Mouse (Mus musculus) spleen, embryonic (tissue): ENCODE data around the gene Hlcs.

Experiments used
- CTCF ChIA-PET: fragments of 350-600 bp; sonication (Branson Sonifier 250); formaldehyde crosslinking; loops from one replicate; lab custom pipeline; 2022; lab: Charles Lee

Hlcs gene

DNA sequence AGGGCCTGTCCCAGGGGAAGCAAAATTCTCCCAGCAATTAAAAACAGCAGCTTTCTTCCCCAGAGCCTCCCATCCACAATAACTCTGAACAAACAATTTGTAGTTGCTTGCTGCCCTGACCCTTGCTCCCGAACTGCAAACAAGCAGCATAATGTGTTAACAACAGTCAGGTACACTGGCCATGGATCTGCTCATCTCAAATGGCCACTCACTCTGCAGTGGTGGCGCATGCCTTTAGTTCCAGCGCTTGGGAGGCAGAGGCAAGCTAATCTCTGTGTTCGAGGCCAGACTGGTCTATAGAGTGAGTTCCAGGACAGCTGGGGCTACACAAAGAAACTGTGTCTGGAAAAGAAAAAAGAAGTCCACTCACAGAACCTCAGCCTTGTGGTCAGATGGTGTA lies 22.2 kb downstream of the Hlcs start:
- CTCF ChIA-PET = interaction anchor here (1.5 kb wide), 1 partner anchor 22 kb away, joined by 6 read pairs; the partner anchor contains the start of gene Hlcs

DNA sequence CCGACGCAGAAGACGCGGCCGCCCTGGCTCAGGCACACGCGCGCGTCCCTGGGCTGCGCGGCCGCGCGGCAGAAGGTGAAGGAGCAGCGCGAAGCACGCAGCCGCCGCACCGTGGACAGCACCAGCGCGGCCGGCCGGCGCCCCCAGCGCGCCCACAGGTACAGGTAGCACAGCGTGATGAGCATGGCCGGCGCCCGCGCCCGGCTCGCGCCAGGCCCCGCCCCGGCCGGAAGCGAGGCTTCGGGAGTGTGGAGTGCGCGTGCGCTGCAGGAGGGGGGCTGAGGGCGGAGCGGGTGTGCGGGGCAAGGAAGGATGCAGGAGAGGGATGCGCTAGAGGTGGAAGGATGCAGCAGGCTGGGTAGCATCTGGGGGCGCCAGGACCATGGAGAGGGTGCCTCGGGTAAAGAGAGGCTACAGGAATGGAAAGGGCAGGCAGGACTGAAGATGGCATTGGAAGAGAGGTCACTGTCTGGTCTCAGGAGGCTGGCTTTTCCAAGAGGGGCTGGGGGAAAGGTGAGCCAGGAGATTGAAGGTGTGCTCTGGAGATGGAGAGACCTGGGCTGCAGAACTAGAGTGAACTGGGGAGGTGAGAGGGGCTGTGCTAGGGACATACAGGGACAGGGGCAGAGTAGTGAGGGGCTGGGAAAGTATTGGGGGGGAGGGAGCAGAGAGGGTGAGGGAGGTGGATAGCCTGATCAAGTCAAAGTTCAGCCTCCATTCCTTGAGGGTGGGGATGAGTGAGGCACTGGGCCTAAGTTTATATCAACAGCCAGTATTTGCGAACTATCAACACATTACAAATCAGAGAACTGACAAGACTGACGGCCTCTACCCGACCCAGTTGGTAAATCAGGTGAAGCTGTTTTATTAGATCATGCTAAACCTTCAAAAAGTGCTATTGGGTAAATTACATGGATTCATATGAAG lies 23.0 kb downstream of the Hlcs start:
- CTCF ChIA-PET = interaction anchor here (1.5 kb wide), 1 partner anchor 23 kb away, joined by 6 read pairs; the partner anchor contains the start of gene Hlcs

DNA sequence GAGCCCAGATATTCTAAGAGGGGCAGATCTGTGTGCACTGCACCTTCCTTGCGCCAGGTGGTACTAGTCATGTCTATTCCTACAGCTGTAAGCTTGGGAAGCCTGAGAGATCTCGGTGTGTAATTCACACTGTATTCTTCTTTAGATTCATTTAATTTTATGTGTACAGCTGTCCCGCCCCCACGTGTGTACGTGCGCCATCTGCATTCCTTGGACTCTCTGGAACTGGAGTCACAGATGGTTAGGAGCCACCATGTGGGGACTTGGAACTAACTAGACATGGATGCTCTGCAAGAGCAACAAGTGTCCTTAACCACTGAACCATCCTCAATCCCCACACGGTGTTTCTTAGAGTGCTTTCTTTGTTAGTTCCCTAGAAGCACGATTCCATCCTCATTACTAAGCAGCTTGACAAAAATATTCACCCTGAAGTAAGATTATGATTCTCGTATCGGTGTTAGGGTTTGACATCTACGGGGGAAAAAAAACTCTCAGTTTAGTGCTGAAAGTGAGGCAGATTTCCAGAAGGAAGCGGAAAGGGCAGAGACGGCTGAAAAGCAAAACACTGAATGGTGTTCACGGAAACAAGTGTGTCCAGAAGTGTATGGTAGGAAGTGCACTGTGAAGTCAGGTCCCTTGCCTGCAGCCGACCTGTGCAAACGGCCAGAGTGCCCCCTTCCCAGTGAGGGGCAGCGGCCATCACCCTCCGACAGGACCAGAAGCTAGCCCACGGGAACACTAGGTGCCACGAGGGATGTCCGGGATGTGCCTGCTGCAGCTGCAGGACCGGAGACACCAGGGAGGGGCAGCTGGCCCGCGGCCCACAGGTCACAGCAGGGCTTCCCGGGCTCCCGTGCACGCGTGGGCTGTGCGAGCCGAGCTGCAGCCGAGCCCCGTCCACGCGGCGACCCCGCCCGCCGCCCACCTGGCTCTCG lies 24.0 kb downstream of the Hlcs start:
- CTCF ChIA-PET = no interaction called here

DNA sequence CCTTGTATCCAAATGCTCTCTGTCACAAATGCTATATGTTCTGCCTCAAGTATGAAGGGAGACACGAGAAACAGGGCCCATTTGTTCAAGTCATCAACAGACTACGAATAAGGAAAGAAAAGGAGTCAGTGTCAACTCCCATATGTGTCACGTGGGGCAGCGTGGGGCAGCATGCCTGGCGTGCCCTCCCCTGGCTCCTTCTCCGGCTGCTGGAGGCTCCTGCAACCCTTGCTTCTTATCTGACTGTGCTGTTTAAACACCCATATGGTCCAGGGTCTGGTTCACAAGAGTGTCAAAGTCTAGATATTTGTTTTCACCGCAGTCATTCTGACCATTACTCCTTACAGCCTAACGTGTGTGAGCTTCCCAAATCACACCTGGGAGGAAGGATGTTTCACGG lies 25.5 kb downstream of the Hlcs start:
- CTCF ChIA-PET = interaction anchor here (0.8 kb wide), 1 partner anchor 19 kb away, joined by 3 read pairs; no protein-coding TSS in a partner anchor

DNA sequence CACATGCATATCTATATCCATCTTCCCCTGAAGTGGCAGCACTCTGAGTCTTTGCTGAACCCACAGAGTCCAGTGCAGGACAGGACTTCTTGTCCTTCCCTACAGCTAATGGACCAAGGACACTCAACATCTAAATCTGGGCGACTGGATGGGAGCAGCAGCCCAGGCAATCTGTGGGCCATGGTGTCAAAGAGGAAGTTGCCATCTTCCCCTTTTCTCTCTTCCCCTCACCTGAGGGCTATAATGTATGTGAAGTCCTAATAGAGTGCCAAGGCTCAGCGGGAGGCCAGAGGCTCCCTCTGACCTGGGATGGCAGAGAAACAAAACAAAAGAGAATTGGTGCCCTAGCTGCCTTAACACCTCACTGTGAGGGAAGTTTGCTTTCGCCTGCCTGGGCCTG lies 29.4 kb downstream of the Hlcs start:
- CTCF ChIA-PET = no interaction called here

DNA sequence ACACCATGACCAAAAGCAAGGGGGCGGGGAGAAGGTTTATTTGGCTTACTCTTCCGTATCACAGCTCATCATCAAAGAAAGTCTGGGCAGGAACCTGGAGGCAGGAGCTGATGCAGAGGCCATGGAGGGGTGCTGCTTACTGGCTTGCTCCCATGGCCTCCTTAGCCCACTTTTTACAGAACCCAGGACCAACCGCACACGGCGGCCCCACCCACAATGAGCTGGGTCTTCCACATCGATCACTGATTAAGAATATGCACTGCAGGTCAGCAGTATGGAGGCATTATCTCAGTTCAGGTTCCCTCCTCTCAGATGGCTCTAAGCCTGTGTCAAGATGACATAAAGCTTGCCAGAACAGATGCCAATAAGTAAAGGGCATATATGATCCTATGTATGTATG lies 42.5 kb downstream of the Hlcs start:
- CTCF ChIA-PET = no interaction called here

DNA sequence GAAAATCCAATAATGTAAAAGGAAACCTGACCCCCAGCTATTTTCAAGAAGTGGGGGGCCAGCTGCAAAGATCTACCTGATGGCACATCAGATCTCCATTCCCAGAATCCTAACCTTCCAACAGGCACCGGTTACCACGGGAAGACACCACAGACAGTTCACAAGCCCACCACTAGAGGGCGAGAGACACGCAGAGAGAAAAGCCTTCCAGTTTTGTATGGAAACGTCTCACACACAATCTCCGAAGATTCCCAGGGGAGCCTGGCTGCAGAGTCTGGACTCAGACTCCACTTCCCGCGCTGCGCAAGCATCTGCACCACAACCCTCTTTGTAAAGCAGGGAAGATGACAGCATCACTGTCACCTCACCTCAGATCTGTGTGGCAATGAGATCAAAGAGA lies 43.7 kb downstream of the Hlcs start:
- CTCF ChIA-PET = interaction anchor here (0.8 kb wide), 1 partner anchor 19 kb away, joined by 3 read pairs; no protein-coding TSS in a partner anchor

DNA sequence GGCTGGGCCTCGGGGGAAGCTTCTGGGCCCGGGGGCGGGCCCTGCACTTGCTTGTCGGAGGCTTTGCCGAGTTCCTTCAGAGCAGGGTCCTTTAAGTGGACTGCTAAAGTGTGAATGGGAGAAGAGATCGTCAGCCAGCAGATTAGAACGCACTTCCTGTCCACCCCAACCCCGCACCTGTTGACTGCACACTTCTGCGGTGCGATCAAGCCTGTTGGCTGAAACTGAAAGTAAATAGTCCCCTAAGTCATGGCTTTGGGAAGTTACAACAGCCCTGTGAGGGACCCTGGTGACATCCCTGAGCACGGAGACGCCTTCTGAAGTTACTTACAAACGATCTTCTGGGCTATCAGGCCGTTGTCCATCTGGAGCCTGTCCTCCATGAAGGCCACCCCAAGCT lies 45.2 kb downstream of the Hlcs start:
- CTCF ChIA-PET = no interaction called here

DNA sequence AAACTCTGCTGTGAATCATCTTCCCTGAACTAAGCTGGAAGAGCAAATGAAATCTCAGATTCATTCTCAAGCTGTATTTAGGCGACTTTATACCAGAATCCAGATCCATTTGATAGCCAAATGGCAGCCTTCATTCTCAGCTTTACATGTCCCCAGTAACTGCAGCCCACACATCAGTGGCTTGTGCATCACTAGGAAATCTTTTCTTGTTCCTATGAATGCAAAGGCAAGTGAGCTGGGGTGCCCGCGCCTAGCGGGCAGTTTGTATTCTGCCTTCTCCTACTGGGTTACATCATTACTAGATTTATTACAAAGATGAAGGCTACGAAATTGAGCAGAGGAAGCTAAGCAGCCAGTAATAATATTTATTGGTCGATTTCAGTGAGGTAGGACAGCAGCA lies 48.8 kb downstream of the Hlcs start:
- CTCF ChIA-PET = no interaction called here

DNA sequence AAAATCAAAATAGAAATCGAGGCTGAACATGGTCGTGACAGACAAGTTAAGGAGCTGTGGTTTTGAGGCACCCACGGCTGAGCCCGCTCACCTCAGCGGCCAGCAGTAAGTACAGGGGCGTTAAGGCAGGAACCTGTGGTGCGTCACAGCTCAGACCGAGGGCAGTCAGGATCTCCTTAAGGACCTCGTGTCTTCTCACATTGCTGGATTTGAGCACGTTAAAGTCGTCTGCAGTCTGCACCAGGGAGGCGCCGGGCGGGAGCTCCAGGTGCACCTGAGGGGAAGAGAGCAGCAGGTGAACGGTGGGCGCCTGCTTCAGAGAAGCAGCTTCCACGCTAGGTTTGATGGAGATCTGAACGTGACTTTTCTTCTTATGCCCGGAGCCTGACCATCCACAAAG lies 50.9 kb downstream of the Hlcs start:
- CTCF ChIA-PET = no interaction called here

DNA sequence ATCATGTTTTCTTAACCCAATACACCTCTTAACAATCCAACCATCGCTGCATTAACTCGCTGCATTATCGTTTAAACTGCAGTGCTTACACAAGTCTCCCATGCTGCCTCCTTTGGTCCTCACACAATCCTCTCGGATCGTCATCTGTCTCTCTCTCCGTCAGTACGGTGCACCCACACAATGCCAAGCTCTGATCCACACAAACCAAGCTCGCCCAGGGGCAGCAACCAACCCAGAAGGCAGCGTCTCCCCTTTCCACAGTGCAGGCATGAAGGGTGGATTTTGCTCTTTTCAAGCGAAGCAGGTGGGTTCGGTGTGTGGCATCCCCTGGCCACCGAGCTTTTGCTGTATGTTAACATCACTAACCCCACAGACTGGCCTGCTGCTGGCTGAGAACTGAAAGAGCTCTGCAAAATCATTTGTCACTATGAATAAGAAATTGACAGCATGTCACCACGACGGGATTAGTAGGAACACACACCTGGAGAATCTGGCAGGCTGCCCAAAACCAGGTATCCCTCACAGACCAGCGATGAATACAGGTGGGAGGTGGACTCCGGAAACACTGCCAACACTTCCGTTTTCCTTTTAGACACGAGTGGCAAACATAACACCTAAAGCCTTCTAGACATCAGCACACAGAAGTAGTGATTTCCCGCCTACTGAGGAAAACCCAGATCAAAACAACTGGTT lies 52.3 kb downstream of the Hlcs start:
- CTCF ChIA-PET = no interaction called here

DNA sequence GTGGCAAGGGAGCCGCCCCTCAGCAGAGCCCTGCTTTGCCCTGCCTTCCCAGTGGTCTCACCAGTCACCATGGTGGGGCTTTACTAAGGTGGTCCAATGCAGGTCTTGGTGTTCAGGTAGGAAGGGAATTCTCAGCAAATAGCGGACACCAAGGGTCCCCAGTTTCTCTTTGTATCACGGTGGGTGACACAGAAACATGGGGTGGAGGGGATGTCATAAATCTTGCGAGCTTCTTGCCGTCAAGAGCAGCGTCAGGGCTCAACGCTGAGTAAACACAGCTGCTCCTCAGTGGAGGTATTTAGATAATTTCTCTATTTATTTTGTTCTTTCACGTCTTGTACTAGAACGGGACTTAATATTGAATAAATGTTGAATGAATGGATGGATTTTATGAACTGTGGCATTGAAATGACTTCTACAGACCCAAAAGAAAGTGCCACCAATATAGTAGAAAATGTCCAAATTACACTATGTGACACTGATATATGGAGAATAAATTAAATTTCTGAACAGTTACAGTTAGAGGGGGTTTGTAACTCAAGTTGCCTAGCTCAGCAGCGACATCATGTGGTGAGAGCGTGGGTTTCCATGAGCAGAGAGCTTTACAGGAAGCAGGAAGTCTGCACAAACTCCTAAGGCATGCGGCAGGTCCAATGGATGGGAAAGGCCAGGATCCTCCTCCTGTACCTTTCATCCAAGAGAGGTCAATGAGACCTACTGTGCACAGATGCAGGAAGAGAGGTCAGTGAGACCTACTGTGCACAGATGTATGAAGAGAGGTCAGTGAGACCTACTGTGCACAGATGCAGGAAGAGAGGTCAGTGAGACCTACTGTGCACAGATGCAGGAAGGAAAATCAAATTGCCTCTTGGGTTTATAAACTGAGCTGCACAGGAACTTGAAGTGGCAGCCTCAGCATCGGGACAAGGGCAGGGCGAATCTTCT lies 54.7 kb downstream of the Hlcs start:
- CTCF ChIA-PET = interaction anchor here (0.6 to 1.2 kb wide), 5 partner anchors 10 to 63 kb away, joined by 3 to 6 read pairs (median 4); no protein-coding TSS in a partner anchor

DNA sequence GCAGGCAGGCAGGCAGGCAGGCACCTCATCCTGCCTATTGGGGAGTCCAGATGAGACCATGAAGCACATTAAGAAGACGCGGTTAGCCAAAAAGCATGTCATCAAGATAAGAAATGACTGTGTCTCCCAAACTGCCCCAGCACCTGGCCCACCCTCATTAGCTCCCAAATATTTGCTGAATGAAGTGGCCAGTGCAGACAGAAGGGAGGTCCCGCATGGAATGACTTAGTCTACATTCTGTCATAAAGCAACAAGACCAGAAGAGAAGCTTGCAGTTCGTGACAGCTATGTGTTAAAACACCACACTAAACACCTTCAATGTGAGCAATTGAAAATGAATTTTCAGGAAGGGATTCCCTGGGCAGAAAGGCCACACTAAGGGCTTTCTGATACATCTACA lies 57.8 kb downstream of the Hlcs start:
- CTCF ChIA-PET = interaction anchor here (0.7 kb wide), 1 partner anchor 326 kb away, joined by 4 read pairs; no protein-coding TSS in a partner anchor

DNA sequence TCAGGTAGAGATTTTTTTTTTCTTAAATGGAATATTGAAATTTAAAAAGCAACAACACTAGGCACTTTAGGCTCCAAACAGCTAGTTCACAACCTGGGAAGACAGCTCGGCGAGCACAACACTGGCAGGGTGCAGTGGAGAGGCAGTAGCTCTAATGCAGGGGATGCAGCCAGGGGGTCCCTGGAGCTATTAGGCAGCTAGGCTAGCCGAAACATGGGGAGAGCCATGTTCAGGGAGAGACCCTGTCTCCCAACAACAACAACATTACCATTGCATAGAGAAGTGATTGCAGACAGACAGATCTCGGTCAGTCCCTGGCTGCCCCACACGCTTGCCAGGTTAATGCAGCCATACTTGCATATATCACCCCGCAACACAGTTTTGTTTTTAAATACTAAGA lies 58.3 kb downstream of the Hlcs start:
- CTCF ChIA-PET = interaction anchor here (0.7 kb wide), 1 partner anchor 327 kb away, joined by 4 read pairs; no protein-coding TSS in a partner anchor

DNA sequence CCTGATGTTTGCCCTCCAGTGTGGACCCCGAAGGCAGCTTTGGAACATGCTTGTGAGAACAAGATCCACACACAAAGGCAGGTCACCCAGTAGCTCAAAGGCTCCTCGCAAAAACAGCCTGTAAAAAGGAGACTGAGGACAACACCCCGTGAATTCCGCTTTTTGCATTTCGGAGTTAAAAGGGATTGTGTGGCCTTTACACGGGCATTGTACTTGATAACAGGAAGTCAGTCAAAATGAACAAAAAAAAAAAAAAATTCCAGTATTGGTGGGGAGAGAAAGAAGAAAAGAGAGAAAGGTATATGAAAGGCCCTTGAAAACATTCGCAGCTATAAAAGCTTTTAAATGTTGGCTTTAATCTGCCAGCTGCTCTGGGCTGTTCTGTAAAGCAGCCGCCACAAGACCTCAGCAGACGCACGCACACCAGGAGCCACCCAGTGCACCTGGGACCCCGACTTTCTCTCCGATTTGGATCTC lies 58.9 kb downstream of the Hlcs start:
- CTCF ChIA-PET = interaction anchor here (0.7 kb wide), 1 partner anchor 18 kb away, joined by 4 read pairs; no protein-coding TSS in a partner anchor

DNA sequence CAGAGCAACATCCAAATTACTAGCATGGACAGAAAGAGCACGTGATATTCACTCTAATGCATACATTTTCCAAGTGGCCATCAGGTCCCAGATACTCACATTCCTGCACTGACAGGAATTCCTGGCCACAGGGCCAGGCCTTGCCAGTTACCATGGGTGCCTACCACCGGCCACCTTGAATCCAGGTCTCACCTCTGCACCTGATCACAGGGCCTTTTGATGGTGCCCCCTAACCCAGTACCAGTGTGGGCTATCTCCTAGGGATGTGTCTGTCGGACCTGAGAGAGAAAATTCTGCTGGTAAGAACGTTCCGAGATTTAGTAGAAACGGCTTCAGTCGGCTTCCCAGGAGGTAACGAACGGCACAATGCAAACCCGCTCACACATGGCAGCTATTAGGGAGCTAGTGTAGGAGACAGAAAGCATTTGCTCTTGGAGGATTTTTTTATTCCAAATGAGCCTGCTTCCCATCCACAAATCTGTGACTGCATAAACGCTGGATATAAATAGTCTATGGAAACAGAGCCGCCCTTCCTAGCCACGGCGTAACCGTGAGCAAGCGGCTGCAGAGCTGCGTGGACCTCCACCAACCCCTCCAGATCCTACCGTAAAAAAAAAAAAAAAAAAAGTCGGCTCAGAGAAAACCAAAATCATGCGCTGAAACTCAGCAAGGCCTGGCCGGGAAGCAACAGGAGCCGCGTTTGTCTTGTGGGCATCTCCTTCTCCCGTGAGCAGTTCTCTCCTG lies 59.5 kb downstream of the Hlcs start:
- CTCF ChIA-PET = interaction anchor here (0.6 to 0.7 kb wide), 2 partner anchors 19 to 214 kb away, joined by 4 read pairs; no protein-coding TSS in a partner anchor

DNA sequence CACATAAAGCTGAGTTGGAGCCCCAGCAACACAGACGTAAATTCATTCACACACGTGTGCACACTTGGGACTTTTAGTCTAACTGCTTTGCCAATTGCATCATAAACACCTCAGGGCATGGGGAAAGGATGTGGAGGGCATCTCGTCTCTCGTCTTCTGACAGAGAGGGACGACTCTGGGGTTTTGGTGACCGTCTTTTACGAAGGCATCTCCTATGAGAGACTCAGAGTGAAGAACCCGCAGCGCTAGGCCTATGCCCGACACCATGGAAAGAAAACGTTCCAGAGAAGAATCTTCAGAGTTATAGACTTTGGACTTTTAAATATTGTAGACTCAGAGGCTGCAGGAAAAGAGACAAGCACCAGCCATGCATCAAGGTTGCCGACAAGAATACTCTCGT lies 61.6 kb downstream of the Hlcs start:
- CTCF ChIA-PET = interaction anchor here (0.5 kb wide), 1 partner anchor 150 kb away, joined by 13 read pairs; no protein-coding TSS in a partner anchor

DNA sequence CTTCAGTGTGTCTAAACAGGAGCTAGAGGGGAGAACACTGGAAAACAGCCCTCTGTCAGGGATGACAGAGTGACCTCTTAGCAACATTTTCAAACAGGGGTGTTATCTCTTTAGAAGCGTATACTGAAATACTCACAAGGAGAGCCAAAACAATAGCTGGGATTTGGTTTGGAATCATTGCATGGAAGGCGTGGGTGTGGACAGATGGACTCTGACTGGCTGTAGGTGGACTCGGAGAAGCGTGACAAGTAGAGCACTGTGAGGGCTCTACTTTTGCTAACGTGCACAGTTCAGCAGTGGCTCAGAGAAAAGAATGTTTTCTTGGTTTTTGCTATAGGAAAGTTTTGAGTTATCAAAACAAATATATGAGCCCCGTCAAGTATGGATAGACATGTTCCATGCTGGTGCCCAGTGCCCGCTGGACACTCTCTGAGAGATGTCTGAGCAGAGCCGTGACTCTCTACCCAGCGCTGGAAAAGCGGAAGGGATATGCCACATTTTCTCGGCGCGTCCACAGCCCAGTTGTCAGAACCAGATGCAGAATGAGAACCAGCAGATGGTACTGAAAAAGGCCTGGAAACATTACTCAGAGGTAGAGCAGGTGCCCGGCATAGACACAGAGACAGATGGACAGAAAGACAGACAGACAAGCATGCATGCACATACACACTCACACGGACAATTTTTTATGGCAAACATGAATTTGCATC lies 62.6 kb downstream of the Hlcs start:
- CTCF ChIA-PET = no interaction called here
